Comparison of ENCODE assay signal across 23 mouse cellular contexts in genomic region chr14:11886417-11886816, GRCm38 (mm10).
"Had no signal": no experiment of that assay in that cellular context is flagged by ENCODE, and none has a peak within 500 bp of the region (broad histone marks: within the 10 kb centered on the region; RNA-seq: fewer than 3 reads in every experiment).

No protein-coding gene starts in this region.

- H3K4me3 ChIP-seq: limb, embryonic 12.5 days; limb, embryonic 15.5 days; midbrain, embryonic 12.5 days; midbrain, embryonic 15.5 days; neural tube, embryonic 12.5 days; neural tube, embryonic 15.5 days; stomach, embryonic 15.5 days had no signal

- H3K36me3 ChIP-seq: limb, embryonic 12.5 days; limb, embryonic 15.5 days; midbrain, embryonic 12.5 days; midbrain, embryonic 15.5 days; neural tube, embryonic 12.5 days; neural tube, embryonic 15.5 days; stomach, embryonic 15.5 days had no signal

- H3K9me3 ChIP-seq: limb, embryonic 12.5 days; limb, embryonic 15.5 days; midbrain, embryonic 12.5 days; midbrain, embryonic 15.5 days; neural tube, embryonic 12.5 days; neural tube, embryonic 15.5 days; stomach, embryonic 15.5 days had no signal

- H3K4me2 ChIP-seq: limb, embryonic 12.5 days; limb, embryonic 15.5 days; liver, embryonic 11.5 days; lung, embryonic 14.5 days; midbrain, embryonic 12.5 days; midbrain, embryonic 15.5 days; neural tube, embryonic 12.5 days; neural tube, embryonic 15.5 days; stomach, embryonic 15.5 days had no signal

- H3K9ac ChIP-seq: limb, embryonic 12.5 days; limb, embryonic 15.5 days; liver, embryonic 14.5 days; liver, postnatal 0 days; lung, embryonic 14.5 days; midbrain, embryonic 12.5 days; midbrain, embryonic 15.5 days; neural tube, embryonic 12.5 days; neural tube, embryonic 15.5 days; stomach, embryonic 15.5 days had no signal

- ATAC-seq: liver, postnatal 0 days; lung, postnatal 0 days; midbrain, embryonic 15.5 days had no signal

- DNase-seq: kidney, adult 9 months; kidney, postnatal 14 days; kidney, postnatal 4 days; layer of hippocampus, adult 9-11 months; left cerebral cortex, postnatal 4 days; liver, postnatal 0 days; lung, embryonic 14.5 days; right cerebral cortex, adult 18-20 months; right cerebral cortex, postnatal 14 days; right cerebral cortex, postnatal 4 days; spleen, adult 18-20 months; thymus, postnatal 25 days had no signal

- H3K27ac ChIP-seq: limb, embryonic 12.5 days; limb, embryonic 15.5 days; liver, embryonic 14.5 days; macrophage; midbrain, embryonic 12.5 days; midbrain, embryonic 15.5 days; neural tube, embryonic 12.5 days; neural tube, embryonic 15.5 days; stomach, embryonic 15.5 days had no signal

- H3K27me3 ChIP-seq: limb, embryonic 12.5 days; limb, embryonic 15.5 days; midbrain, embryonic 15.5 days; neural tube, embryonic 12.5 days; neural tube, embryonic 15.5 days; stomach, embryonic 15.5 days had no signal
